Mouse (Mus musculus): ENCODE data around the gene Son.

The Son gene

GRCm38 (mm10) chr16:91647461-91648219 is at the start of gene Son:
Gene Son (plus strand): TSS chr16:91647506.
- DNase-seq (ENCODE audit: low read depth, low spot score), result peak; percentile 95

DNA sequence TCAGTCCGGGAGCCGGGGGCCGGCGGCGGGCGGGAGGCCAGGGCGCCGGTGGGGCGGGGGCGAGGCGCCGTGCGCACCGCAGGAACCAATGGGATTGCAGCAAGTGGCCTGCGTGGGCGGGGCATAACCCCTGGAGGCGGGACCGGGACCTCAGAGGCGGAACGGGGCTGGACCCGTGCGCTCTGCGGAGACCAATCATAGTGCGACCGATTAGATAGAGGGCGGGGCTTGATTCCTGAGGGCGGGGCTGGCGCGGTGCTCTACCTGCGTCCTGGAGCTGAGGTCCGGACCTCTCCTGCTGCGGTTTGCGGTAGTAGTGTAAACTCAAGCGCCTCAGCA is 49.7 kb upstream of the Son start, which contains the start of gene Tmem50b:
TSS of gene Tmem50b (minus strand) at position 129 of the 339 bp plus-strand sequence.
- peak; percentile 96 for DNase-seq (ENCODE audit: low read depth, low spot score)

GRCm38 (mm10) chr16:91599242-91599641 is 48.1 kb upstream of the Son start:
- DNase-seq (ENCODE audit: low read depth, low spot score), result no peak

- DNase-seq (ENCODE audit: low read depth, low spot score), result no peak
Observed at GRCm38 (mm10) chr16:91601081-91601480, 46.2 kb upstream of the Son start.

- no peak for DNase-seq (ENCODE audit: low read depth, low spot score)
Observed at GRCm38 (mm10) chr16:91601693-91602092, 45.6 kb upstream of the Son start.

DNA sequence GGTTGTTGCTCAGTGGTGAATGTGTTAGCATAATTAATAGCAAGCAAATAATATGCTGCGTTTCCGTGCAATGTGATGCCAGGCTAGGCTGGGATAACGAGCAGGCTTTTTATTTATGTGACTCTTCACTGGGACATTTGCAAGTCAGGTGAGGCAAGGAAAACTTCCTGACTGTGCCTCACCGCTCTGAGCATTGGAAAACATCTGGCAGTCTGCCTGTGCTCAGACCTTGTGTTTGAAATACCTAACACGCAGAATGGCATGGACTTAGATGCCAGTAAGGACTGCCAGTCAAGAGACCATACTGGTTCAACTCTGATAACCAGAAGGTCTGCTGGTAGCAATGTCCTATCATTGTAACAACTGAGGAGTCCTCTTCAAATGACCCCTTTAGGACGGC is 42.1 kb upstream of the Son start:
- no peak for DNase-seq (ENCODE audit: low read depth, low spot score)

DNA sequence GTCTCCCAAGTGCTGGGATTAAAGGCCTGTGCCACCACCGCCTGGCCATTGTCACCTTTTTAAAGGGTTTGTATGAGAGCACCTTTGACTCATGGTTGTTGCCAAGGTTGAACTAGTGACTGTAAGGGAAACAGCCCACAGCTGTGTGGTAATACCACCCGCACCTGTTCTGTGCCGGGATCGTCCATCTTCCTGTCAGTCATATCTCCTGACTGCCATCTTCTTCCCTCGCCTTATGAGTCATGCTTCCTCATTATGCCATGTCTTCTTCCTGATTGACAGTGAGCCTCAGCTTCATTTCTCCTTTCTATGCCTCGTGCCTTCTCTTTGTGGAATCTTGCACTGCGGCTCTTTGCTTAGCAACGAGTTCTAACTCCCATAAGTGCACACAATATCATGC is 40.3 kb upstream of the Son start:
- DNase-seq (ENCODE audit: low read depth, low spot score), result no peak

GRCm38 (mm10) chr16:91609501-91610245 is 37.6 kb upstream of the Son start:
- DNase-seq (ENCODE audit: low read depth, low spot score), result no peak

DNA sequence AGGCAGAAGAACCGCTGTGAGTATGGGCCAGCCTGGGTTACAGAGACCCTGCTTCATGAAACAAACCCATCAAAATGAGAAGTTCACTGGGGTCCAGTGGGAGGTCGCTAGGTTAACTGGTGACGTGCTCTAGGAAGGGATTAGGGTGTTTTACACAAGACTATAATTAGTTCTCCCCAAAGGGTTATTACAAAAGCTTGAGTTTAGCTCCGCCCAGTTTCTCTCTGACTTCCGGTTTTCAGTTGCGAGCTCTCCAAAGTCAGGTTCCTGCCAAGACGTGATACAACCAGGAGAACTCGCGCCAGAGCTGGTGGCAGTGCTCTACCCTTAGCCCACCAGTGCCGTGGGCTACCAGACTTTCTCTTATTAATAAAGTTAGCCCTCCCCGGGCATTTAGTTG is 36.1 kb upstream of the Son start:
- DNase-seq (ENCODE audit: low read depth, low spot score), result no peak

DNA sequence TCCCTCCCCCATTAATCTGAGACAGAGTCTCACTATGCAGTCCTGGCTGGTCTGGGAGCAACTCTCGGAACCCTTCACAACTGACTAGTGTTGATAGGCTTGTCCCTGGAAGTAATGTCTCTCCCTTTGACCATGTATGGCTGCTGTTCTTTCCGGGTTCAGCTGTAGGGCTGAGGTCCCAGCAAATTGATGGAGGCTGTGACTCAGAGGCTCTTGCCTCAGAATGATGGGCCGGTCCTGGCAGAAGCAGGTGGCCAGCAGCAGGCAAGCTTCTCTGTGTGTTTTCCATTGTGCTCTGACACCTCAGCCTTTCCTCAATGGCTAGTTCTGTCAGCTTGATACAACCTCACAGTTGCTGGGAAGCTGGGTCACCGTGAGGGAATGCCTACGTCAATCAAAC is 34.8 kb upstream of the Son start:
- no peak for DNase-seq (ENCODE audit: low read depth, low spot score)

GRCm38 (mm10) chr16:91614552-91614951 is 32.8 kb upstream of the Son start:
- no peak for DNase-seq (ENCODE audit: low read depth, low spot score)

GRCm38 (mm10) chr16:91618511-91619501 is 28.5 kb upstream of the Son start, which contains the start of gene Dnajc28:
Gene Dnajc28 (minus strand): TSS chr16:91619026.
- DNase-seq (ENCODE audit: low read depth, low spot score), result peak; percentile 62

DNA sequence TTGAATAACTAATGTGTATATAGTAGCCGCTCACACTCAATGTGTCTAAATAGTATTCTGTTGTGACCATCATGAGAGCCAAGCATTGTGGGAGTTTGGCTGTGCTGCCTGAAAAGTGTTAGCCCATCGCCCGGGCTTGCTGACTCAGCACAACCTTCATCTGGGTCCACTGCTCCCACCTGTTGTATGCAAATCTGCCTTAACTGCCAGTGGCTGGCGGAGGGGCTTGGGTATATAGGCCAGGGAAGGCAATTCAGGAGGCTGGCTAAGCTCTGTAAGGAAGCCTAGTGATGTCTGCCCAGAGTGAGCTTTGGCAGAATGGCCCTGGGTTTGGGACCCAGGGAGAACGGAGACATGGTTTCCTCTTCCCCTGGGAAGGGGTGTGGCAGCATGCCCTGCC is 27.1 kb upstream of the Son start:
- no peak for DNase-seq (ENCODE audit: low read depth, low spot score)

GRCm38 (mm10) chr16:91620991-91621390 is 26.3 kb upstream of the Son start:
- DNase-seq (ENCODE audit: low read depth, low spot score), result no peak

- DNase-seq (ENCODE audit: low read depth, low spot score), result no peak
Observed at GRCm38 (mm10) chr16:91623074-91623473, 24.2 kb upstream of the Son start.

DNA sequence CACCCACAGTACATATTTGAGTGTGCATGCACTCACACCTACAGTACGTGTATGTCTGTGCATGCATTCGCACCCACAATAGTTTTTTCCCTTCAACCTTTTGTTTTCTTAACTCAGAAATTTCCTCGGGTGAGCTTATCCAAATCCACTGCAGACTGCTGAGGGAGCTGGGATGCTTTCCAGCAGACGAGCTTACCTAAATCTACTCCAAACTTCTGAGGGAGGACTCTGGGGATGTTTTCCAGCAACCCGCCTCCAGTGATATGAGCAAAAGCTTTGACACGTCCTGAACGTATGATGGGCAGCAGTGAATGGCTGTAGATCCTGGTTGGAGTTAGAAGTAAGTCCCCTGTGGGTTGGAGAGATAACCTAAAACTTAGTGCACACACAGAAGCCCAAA is 19.5 kb upstream of the Son start:
- DNase-seq (ENCODE audit: low read depth, low spot score), result no peak

GRCm38 (mm10) chr16:91628673-91629072 is 18.6 kb upstream of the Son start:
- DNase-seq (ENCODE audit: low read depth, low spot score), result no peak

DNA sequence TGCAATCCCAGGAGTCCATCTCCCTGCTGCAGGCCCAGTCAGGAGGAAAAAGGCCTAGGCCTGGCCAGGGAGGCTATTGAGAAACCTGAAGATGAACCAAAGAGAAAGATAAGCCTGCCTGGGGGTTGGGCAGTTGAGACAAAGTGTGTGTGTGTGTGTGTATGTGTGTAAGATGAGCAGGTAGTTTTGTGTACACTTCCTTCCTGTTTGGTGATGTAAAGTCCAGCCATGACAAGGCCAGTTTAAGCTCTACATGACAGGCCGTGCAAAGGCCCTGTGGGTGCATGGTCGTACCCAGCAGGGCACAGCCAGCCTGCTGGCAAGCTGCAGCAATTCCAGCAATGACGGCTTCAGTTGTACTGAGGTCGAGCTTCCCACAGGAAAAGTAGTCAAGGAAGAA is 17.6 kb upstream of the Son start:
- DNase-seq (ENCODE audit: low read depth, low spot score), result no peak

- DNase-seq (ENCODE audit: low read depth, low spot score), result no peak
Observed at GRCm38 (mm10) chr16:91630584-91630983, 16.7 kb upstream of the Son start.

DNA sequence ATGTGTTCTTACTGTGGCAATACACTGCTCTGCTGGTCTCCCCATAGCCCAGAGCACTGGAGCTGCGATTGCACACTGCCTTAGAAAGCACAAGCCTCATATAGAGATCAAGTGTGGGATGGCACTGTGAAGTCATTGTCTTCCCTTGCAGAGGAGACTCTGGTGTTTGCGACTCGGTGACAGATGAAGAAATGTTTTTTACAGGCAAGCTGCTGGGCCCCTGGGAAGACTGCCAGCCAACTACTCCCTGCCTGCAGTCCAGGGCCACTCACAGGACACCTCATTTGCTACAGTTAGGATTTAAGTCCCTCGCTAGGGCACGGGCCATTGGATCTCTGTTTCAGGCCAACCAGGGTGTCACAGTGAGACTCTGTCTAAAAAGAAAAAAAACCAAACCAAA is 14.9 kb upstream of the Son start:
- no peak for DNase-seq (ENCODE audit: low read depth, low spot score)

DNA sequence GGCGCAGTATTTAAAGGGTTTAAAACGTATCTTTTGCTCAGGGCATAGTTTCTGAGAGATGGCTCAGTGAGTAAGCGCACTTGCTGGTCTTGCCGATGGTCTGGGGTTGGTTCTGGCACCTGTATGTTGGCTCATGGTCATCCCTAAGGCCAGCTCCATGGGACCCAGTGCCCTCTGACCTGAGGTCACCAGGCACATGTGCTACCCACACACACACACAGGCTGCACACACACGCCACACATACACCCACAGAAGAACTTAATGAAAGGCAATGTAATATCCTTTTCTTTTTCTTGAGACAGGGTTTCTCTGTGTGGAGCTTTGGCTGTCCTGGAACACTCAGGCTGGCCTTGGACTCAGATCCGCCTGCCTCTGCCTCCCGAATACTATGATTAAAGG is 14.4 kb upstream of the Son start:
- no peak for DNase-seq (ENCODE audit: low read depth, low spot score)

DNA sequence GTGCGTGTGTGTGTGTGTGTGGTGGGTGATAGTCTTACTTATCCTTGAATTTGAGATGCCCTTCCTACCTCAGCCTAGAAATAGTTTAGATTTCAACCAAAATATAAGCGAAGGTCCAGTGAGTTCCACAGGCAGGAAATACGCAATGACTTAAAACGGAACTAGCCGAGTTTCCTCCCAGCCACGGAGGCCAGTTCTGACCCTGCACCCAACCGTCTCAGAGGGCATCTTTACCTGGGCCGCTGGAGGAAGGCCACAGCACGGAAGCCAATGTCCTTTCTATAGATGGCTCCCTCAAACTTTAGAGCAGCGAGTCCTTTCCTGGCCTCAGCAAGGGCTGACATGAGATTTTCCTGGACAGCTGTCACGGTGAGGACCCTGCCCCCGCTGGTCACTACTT is 13.7 kb upstream of the Son start:
- DNase-seq (ENCODE audit: low read depth, low spot score), result no peak

Measured in c-Kit-negative CD71-positive TER-119-positive erythroid progenitor cells, embryonic 14.5 days (primary cell).